Mouse (Mus musculus): ENCODE measurements at regions not wholly inside any gene's neighbourhood (a gene's known extent, or its start where the extent isn't known, plus 50 kb on each side); places are given as distances from the start of the nearest gene placed in this dataset.
"Not testable (repeated sequence)": the region's sequence is repeated elsewhere in the genome, so short reads cannot be mapped to it uniquely, and the experiment has no call there.

GRCm38 (mm10) chr13:68167826-68168225 lies 304.7 kb downstream of the BC048507 start:
- not testable (repeated sequence) for TF ChIP-seq POLR2A (IDR thresholded peaks at IDR 0.05; ENCODE audit: extremely low read depth, insufficient read depth, low read length)
- peak; percentile 41 for TF ChIP-seq CTCF (IDR thresholded peaks at IDR 0.05; ENCODE audit: low read depth, low read length)

Data from liver, adult 2 months (tissue).